Mouse (Mus musculus): ENCODE data around the gene Cant1. TPM values are rescaled to one million over a fixed set of nuclear protein-coding genes. Genes with fewer than 3 reads are reported as not detected.

The Cant1 gene
- 12.8 TPM for polyA plus RNA-seq (2015; fragmentation: Illumina TruSeq; extraction: RNeasy Lipid Tissue Mini Kit (QIAGEN cat#74804); ENCODE audit: insufficient read depth, low read depth, low replicate concordance)

DNA sequence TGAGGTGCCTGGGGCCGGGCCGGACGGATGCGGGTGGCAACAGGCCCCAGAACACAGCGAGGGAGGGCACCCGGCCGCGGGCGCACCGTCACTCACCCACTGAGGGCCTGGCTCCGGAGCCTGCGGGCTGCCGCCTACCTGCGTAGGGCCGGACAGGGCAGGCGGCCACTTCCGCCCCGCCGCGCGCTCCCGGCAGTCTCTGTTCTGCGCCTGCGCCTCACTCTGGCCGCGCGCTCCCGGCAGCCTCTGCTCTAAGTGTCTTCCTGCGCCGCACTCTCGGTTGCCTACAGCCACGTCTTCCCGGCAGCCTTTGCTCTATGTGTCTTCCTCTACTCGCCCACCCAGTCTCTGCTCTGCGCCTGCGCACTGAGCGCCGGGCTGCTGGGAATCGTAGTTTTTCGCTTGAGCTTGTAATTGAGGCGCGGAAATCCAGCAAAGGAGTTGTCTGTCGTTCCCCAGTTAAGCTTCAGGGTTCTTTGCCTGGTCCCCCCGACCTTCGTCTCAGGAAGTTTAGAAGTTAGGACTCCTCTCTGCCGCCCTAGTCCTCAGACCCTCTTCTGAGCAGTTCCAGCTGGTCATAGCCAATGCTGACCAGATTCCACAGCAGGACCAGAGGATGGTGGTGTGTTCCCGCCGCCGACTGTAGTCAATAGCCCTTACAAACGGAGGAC lies at the start of gene Cant1:
Gene Cant1 (minus strand): TSS at position 253 of the 671 bp plus-strand sequence.

DNA sequence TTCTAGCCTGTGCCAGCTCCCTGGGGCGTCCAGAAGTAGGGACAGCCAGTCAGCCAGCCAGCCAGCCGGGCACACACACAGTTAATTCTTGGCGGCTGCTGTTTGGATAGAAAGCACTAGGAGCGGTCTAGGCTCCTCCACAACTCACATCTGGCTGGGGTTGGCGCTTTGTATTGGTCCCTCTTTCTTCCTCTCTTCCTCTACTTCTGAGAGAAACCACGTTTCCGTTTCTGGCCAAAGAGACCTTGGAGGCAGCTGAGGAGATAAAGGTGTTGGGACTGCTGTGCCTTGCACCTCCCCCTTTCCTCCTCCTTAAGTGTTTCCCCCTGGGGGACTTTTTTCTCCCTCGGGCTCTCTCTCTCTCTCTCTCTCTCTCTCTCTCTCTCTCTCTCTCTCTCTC lies 9.1 kb upstream of the Cant1 start, which contains the start of gene C1qtnf1:
Gene C1qtnf1 (plus strand): TSS at position 218 of the 400 bp plus-strand sequence.

DNA sequence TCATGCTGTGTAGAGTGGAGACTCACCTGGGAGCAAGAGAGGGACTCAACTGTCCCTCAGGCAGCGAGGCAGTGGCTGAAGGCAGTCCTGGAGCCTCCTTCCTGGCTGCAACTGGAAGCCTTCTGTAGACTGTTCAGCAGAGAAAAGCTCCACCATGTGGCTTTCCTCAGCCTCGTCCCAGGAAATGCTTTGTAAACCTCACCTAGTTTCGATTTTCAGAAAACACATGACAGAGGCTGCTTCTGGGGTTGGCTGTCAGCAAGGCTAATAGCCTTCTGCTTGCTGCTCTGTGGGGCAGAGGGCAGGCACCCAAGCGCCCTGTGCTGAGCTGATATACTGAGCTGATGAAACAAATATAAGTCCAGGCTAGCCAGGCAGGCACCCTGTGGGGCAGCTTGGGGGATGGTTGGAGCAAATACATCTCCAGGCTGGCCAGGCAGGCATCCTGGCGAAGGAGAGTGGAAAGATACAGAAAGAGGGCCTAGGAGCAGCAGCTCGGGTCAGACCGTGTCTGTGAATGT lies 17.1 kb downstream of the Cant1 start, which contains the start of gene Lgals3bp:
Gene Lgals3bp (minus strand): TSS at position 333 of the 521 bp plus-strand sequence.

Other genes with a start within 250 kb of the Cant1 start
- 8.9 TPM for gene Cyth1, start 170.5 kb downstream of the Cant1 start, polyA plus RNA-seq (2015; fragmentation: Illumina TruSeq; extraction: RNeasy Lipid Tissue Mini Kit (QIAGEN cat#74804); ENCODE audit: insufficient read depth, low read depth, low replicate concordance)
- gene Usp36, start 128.8 kb downstream of the Cant1 start, polyA plus RNA-seq (2015; fragmentation: Illumina TruSeq; extraction: RNeasy Lipid Tissue Mini Kit (QIAGEN cat#74804); ENCODE audit: insufficient read depth, low read depth, low replicate concordance): 11.6 TPM
- gene Cep295nl, start 76.6 kb downstream of the Cant1 start, polyA plus RNA-seq (2015; fragmentation: Illumina TruSeq; extraction: RNeasy Lipid Tissue Mini Kit (QIAGEN cat#74804); ENCODE audit: insufficient read depth, low read depth, low replicate concordance): not detected
- 66.4 TPM for gene Timp2, start 63.3 kb downstream of the Cant1 start, polyA plus RNA-seq (2015; fragmentation: Illumina TruSeq; extraction: RNeasy Lipid Tissue Mini Kit (QIAGEN cat#74804); ENCODE audit: insufficient read depth, low read depth, low replicate concordance)
- gene Lgals3bp, start 17.0 kb downstream of the Cant1 start, polyA plus RNA-seq (2015; fragmentation: Illumina TruSeq; extraction: RNeasy Lipid Tissue Mini Kit (QIAGEN cat#74804); ENCODE audit: insufficient read depth, low read depth, low replicate concordance): 52.8 TPM
- gene C1qtnf1, start 9.1 kb upstream of the Cant1 start, polyA plus RNA-seq (2015; fragmentation: Illumina TruSeq; extraction: RNeasy Lipid Tissue Mini Kit (QIAGEN cat#74804); ENCODE audit: insufficient read depth, low read depth, low replicate concordance): 6.5 TPM
- gene Engase, start 57.7 kb upstream of the Cant1 start, polyA plus RNA-seq (2015; fragmentation: Illumina TruSeq; extraction: RNeasy Lipid Tissue Mini Kit (QIAGEN cat#74804); ENCODE audit: insufficient read depth, low read depth, low replicate concordance): 1.3 TPM

All from pancreas, adult 10 weeks (tissue).